Mouse (Mus musculus) G1E (cell line): ENCODE measurements around the gene Prss27. TPM values are rescaled to one million over a fixed set of nuclear protein-coding genes. Genes with fewer than 3 reads are reported as not detected.

Experiments
- ATAC-seq: 2 replicates; pipeline ENCODE4 v1.8.0; 2016; ENCODE audit warnings: mild to moderate bottlenecking; ENCODE audit not compliant: insufficient number of reproducible peaks, poor library complexity, low FRiP score, severe bottlenecking; ENCODE audit errors: extremely low read depth
- DNase-seq: peaks from one replicate; pipeline ENCODE4 v3.0.0; 2012; ENCODE audit warnings: low spot score
- H3K27me3 ChIP-seq: 2 replicates; pipeline ENCODE4 v1.6.1; 2012; ENCODE audit warnings: mild to moderate bottlenecking, low read length, inconsistent platforms; ENCODE audit not compliant: insufficient read depth
- H3K36me3 ChIP-seq: replicated peaks from 2 replicates; pipeline ENCODE3; 2012; ENCODE audit warnings: mild to moderate bottlenecking, inconsistent platforms
- H3K4me1 ChIP-seq: 2 replicates; pipeline ENCODE4 v1.6.1; 2012; ENCODE audit warnings: low read depth, low read length, inconsistent platforms, mixed read lengths; ENCODE audit not compliant: insufficient read depth
- H3K4me3 ChIP-seq: 2 replicates; pipeline ENCODE4 v1.5.1; 2012; ENCODE audit warnings: low read depth, mild to moderate bottlenecking, inconsistent platforms, low read length, moderate library complexity, mixed read lengths
- H3K9me3 ChIP-seq: replicated peaks from 2 replicates; pipeline ENCODE4 v1.6.1; 2012; ENCODE audit warnings: inconsistent platforms
- CTCF ChIP-seq: IDR thresholded peaks from 2 replicates; pipeline ENCODE4 v1.5.1; 2012; ENCODE audit warnings: low read depth, low read length, inconsistent platforms, mixed read lengths
- GATA1 ChIP-seq: IDR thresholded peaks from 2 replicates; pipeline ENCODE4 v1.6.1; 2012; ENCODE audit warnings: borderline replicate concordance, low read length, inconsistent platforms, mixed read lengths
- GATA2 ChIP-seq: IDR thresholded peaks from 2 replicates; pipeline ENCODE4 v1.6.1; 2012; ENCODE audit warnings: low read depth, low read length, inconsistent platforms, borderline replicate concordance
- POLR2AphosphoS5 ChIP-seq: IDR thresholded peaks from 2 replicates; pipeline ENCODE4 v1.6.1; 2012; ENCODE audit warnings: low read depth, low read length, inconsistent platforms; ENCODE audit not compliant: insufficient replicate concordance
- TAL1 ChIP-seq: conservative IDR thresholded peaks from 2 replicates; pipeline ENCODE4 v1.6.1; 2012; ENCODE audit warnings: low read depth, low read length, inconsistent platforms, mixed read lengths
- polyA plus RNA-seq: library from polyadenylated mRNA; stranded (reverse); fragments of >175 nt; gene quantifications from 2 replicates; pipeline ENCODE4 v1.2.3, GENCODE M21; 2012
- total RNA-seq, 2 experiments: library from RNA; stranded (forward) in 1 of 2; stranded (reverse) in 1 of 2; fragments of 200-1000 nt in 1 of 2; fragments of >200 nt in 1 of 2; fragmentation: Nextera tagmentation in 1 of 2; gene quantifications; 2 replicates each; pipeline ENCODE4 v1.2.3; 2014 to 2017

Gene Prss27
- total and polyA plus RNA-seq, 3 experiments: not detected

GRCm38 (mm10) chr17:23998383-23998782, 39.6 kb upstream of the Prss27 start:
- Histone ChIP-seq H3K4me1 (peaks cover 3% of the 10 kb centered on the region; the same call in 1 of the 2 replicates), H3K36me3 (no peaks in the 10 kb centered on the region), H3K9me3 (no peaks in the 10 kb centered on the region), H3K4me3 (no peak overlapping the region), H3K27me3 (peaks cover 42% of the 10 kb centered on the region)
- ATAC-seq (no peak), DNase-seq (no peak)
- TF ChIP-seq GATA2 (no peak), GATA1 (no peak), TAL1 (no peak), CTCF (no peak), POLR2AphosphoS5 (no peak)

- ATAC-seq (no peak), DNase-seq (no peak)
- TF ChIP-seq GATA1 (no peak), POLR2AphosphoS5 (no peak), GATA2 (no peak), CTCF (no peak), TAL1 (no peak)
- Histone ChIP-seq H3K36me3 (no peaks in the 10 kb centered on the region), H3K27me3 (peaks cover 38% of the 10 kb centered on the region), H3K4me1 (no peaks in the 10 kb centered on the region), H3K9me3 (no peaks in the 10 kb centered on the region), H3K4me3 (no peak overlapping the region)
Observed at GRCm38 (mm10) chr17:24000404-24000803, 37.5 kb upstream of the Prss27 start.

- Histone ChIP-seq H3K4me1 (peaks cover 10% of the 10 kb centered on the region), H3K27me3 (peaks cover 18% of the 10 kb centered on the region), H3K36me3 (no peaks in the 10 kb centered on the region), H3K9me3 (no peaks in the 10 kb centered on the region), H3K4me3 (no peak overlapping the region)
- ATAC-seq (no peak), DNase-seq (no peak)
- TF ChIP-seq GATA1 (no peak), TAL1 (no peak), POLR2AphosphoS5 (no peak), CTCF (no peak), GATA2 (no peak)
Observed at GRCm38 (mm10) chr17:24004071-24004665, 33.8 kb upstream of the Prss27 start.

GRCm38 (mm10) chr17:24005049-24005448, 32.9 kb upstream of the Prss27 start:
- TF ChIP-seq TAL1: no peak
- no peak overlapping the region for H3K4me3 ChIP-seq

GRCm38 (mm10) chr17:24006930-24007329, 31.0 kb upstream of the Prss27 start:
- Histone ChIP-seq H3K4me1 (peaks cover 10% of the 10 kb centered on the region), H3K9me3 (no peaks in the 10 kb centered on the region), H3K4me3 (no peak overlapping the region), H3K36me3 (no peaks in the 10 kb centered on the region), H3K27me3 (peaks cover 11% of the 10 kb centered on the region)
- DNase-seq: peak; percentile 24
- no peak for TF ChIP-seq GATA2
- TF ChIP-seq GATA1: no peak
- no peak for TF ChIP-seq CTCF
- TF ChIP-seq POLR2AphosphoS5: no peak
- ATAC-seq: peak; percentile 34

More at GRCm38 (mm10) chr17:24005049-24005448, 32.9 kb upstream of the Prss27 start:
- H3K4me1 ChIP-seq: peaks cover 10% of the 10 kb centered on the region
- peaks cover 14% of the 10 kb centered on the region for H3K27me3 ChIP-seq
- ATAC-seq (no peak), DNase-seq (no peak)
- H3K9me3 ChIP-seq: no peaks in the 10 kb centered on the region
- no peaks in the 10 kb centered on the region for H3K36me3 ChIP-seq

- H3K9me3 ChIP-seq: no peaks in the 10 kb centered on the region
- TF ChIP-seq CTCF (no peak), GATA1 (no peak), TAL1 (no peak), POLR2AphosphoS5 (no peak), GATA2 (no peak)
- peaks cover 10% of the 10 kb centered on the region for H3K4me1 ChIP-seq
- peaks cover 11% of the 10 kb centered on the region for H3K27me3 ChIP-seq
- ATAC-seq: no peak; the same call in 1 of the 2 replicates
- no peak overlapping the region for H3K4me3 ChIP-seq
- no peak for DNase-seq
- H3K36me3 ChIP-seq: no peaks in the 10 kb centered on the region
Observed at GRCm38 (mm10) chr17:24007391-24007790, 30.6 kb upstream of the Prss27 start.
